Mouse (Mus musculus): ENCODE measurements around the gene Colca2.

Gene Colca2

DNA sequence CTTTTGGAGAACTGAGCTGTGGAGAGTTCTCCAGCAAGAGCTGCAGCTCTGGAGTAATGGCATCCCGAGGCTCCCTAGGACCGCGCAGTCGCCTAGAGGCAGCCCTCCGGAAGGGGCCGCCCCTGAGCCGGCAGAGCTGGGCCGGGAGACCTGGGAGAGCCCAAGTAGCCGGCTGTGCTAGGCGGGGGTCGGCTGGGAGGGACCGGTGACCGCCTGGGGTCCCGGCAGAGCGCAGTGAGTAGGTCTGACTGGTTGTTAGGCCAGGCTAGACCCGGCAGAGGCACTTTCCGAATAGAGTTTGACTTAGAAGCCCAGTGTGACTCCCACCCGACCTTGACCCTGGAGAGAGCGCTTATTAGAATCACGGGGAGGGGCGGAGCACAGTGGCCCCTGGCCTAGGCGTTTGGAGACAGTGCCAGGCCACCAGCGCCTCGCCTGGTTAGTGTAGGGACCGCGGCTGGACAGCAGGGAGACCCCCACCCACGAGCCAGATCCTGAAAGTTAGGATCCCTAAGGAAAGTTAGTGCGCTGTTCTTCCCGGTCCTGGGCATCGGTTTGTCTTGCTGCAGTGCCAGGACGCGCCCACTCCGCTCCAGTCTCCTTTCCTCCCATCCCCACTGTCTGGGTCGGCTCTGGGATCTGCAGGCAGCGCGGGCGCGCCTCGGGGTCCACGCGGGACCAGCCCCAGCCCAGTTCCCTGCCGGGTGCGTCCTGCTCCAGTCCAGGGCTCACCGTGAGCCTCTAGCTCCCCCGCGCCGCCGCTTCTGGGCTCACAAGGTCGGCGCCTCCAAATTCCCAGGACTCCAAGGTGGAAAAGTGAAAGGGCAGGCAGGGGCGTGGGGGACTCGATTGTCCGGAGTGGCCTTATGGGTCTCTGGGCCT, at the start of gene Colca2:
Gene Colca2, minus strand, starts transcription at position 70 of the 882 bp plus-strand sequence.
- DNase-seq (ENCODE audit: low spot score), result peak; percentile 33

DNA sequence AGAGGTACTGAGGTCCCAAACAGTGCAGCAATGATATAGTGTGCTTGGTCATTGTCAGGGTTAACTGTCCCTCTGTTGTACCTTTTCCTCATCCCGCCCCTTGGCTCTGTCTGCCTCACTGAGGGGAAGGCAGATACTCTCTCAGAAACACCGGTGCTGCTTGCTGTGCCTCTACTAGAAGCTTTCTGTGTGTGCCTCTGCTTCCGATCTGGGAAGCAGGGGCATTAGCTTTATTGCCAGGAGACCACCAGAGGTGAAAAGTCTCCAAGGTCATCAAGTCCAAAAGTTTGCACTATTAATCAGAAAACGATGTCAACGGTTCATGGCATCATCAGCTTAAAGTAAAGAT, 49.2 kb upstream of the Colca2 start:
- no peak for DNase-seq (ENCODE audit: low spot score)

DNA sequence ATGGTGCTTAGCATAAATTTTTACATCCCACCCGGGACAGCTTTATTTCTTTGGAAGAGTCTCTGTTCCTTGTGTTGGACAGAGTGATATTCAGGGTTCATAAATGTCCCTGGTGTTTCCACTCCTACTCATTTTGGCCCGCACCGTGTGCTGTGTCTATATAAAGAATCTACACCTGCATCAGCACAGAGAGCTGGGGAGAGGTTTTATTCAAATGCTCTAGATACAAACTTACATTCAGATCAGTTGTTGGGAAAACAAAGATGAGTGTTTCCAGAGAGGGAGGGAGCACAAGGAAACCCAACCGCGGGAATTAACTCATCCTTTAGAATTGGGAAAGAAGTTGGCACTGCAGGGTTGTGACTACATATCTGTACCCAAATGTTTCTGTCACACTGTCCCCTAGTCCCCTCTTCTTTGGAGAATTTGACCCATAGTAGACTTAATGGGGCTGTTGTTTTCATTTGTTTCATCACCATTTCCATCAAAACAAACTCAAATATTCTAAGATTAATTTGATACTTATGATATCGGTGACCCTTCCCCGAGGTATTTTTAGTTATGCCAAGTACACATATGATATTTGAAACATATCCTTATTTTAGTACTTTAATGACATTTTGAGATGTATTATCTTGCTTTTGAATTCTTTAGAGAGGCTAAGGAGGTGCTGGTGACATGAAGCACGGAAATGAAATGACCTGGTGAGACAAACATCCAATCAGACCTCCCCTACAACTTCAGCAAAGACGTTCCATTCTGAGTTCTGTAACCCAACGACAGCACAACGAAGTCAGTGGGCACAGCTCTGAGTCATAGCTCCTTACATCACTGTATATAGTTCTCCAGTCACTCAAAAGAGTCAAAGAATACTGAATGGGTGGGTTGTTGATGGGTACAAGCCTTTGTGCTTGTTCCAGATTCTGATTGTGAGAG, 48.5 kb upstream of the Colca2 start:
- no peak for DNase-seq (ENCODE audit: low spot score)

DNA sequence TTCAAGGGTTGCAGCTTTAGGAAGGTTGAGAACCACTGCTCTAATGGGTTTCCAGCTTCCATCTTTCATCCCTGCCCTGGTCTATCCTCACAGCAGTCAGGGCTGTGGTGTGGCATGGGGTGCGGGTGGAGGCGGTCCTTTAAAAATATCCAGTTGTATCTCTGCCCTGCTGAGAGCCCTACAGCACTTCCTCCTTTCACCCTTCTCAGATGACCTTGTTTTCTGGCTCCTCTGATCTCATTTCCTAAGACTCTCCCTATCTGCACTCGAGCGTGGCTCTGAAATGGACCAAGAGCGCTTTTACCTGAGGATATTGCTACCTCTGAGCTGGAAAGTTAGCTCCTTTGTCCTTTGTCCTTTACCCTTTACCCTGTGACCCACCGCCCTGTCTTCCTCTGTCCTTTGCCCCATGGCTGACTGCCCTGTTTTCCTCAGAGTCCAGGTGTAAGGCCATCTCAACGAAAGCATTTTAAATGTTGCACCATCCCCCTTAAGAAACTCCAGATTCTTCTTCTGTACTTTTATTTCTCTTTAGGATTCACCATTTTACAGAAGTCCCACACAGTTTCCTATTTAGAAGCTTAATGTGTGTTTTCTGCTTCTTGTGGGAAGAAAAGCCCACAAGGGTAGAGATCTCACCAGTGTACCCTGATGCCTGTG, 46.2 kb upstream of the Colca2 start:
- no peak for DNase-seq (ENCODE audit: low spot score)

DNA sequence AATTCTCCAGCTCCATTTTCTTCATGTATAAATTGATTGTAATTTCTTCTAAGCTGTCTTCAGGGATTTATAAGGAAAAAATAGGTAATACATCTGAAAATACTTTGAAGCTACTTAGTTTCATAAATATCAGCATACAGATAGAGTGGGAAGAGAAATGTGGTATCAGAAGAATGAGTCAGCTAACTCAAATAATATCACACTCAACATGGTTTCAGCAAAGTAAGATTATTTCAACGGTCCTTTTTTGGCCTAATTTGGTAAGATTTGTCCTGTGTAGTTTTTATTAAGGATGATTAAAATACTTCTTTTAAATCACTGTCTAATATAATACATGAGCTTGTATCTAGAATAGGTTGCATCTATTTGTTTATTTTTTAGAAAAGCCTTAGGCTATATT, 41.7 kb upstream of the Colca2 start:
- no peak for DNase-seq (ENCODE audit: low spot score)

DNA sequence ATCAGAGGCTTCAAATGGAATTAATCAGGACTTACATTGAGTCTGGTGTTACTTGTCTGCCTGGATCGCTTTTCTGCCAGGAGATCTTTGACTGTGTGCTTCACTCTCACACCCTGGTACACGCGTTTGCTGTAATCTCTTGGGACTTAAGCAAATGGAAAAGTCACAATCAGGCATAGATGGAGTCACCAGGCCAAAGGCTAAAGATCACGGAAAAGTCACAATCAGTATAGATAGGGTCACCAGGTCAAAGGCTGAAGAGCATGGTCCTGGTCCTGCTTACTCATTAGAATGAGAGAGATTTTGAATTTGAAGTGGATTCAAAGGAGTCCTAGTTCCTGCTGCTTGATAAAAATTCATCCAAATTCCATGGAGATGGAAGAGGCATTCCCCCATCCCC, 39.9 kb upstream of the Colca2 start:
- DNase-seq (ENCODE audit: low spot score), result no peak

DNA sequence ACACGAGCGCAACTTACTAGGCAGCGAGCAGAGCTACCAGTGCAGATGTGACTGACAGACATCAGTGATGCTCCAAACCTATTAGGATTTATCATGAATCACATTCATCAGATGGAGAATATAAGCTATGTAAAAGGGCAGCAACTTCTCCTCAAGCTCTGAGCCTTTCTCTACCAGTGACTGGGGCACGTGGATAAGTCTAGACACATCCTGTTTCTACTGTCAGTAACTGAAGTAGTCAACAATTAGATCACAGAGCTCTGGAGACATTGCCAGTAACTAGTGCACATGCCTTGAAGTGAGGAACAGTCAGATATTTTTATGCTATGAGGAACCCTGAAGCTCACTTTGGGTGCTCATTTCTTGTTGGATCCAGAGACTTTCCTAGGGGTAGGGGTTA, 39.0 kb upstream of the Colca2 start:
- no peak for DNase-seq (ENCODE audit: low spot score)

DNA sequence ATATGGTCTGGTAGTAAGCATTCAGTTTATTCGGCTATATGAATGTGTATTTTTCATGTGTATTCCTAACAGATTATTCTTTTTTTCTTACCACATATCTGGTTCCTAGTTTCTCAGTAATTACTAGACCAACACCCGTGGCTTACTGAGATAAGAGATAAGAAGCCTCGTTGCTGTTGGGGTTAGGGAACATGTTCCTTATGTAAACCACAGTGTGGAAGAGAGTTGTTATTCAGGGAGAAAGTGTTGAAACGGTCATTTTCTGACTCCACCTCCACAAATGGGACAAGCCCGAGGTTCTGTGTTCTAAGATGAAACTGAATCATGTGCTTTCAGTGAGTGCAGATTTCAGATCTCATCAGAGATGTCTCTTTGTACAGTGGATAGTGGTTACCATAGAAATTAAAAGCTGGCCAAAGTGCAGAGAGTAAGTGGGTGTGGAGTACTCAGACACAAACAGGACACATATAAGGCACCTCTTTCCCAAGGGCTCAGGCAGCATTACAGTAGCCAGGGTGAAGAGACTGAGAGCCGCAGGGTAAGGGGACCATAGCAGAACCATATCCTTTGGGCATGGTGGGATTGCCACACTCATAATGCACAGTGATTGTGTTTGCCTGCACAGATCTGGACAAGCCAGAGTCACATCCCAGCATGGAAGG, 37.2 kb upstream of the Colca2 start:
- no peak for DNase-seq (ENCODE audit: low spot score)

DNA sequence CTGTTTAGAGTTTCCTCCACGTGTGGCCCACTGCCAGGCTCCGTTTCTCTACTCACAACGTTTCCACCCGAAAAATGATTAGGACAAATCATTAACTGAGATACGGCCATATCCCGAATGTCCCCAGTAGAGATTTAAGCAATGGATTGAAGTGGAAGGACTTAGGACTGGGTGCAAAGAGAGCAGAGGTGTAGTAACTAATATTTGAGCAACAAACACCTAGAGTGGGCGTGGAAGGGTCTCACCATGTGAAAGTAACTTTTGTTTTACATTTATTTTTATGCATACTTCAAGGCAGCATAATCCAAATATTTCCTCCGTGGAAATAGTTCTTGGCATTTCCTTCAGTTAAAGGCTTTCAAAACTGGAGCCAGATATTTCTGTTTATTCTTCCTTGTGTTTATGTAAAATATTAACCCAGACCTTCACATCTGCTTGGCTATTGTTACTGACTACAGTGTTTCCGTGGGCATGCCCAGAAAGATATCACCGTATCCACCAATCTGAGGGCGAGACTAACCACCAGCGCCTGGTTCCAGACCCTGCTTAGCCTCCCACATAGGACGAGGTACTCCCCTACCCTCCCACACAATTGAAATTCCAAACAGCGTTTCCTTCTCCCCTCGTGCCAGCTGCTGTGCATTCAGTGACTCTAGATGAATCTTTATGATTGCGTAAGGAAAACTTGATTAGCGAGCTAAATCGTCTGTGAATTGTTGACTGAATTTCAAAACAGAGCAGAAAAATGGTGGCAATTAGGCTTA, 34.4 kb upstream of the Colca2 start:
- no peak for DNase-seq (ENCODE audit: low spot score)

DNA sequence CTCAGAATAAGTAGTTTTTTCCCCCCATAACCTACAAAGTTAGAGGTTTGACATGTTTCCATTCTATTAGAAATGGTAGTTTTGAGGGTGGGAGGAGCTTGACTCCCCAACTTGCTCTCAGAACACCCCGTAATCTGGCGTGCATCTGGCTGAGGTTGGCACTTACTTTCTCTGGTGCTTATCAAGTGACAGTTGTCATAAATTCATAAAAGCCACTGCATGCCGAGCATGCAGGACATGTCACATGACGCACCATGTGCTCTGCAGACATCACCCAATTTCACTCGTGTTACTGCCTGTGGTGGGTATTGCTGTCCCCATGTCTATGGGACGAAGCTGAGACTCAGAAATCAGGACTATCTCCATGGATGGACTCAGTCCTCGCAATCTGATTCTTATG, 32.1 kb upstream of the Colca2 start:
- no peak for DNase-seq (ENCODE audit: low spot score)

DNA sequence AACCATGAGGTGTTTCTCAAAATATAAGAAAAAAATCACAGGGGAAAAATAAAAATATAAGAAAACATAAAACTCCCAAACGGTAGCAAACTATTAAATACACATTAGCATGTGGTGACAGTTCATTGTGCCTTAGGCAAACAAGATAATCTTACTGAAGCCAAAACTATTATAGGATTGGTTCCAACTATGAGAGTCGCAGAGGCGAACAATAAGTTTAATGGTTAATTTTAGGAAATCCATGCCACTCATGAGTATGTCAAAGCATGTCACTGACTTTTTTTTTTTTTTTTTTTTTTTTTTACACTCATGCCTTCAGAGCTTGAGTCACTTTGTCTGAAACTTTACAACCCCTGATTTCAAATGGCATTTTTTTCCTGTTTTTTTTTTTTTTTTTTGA, 28.0 kb upstream of the Colca2 start:
- no peak for DNase-seq (ENCODE audit: low spot score)

DNA sequence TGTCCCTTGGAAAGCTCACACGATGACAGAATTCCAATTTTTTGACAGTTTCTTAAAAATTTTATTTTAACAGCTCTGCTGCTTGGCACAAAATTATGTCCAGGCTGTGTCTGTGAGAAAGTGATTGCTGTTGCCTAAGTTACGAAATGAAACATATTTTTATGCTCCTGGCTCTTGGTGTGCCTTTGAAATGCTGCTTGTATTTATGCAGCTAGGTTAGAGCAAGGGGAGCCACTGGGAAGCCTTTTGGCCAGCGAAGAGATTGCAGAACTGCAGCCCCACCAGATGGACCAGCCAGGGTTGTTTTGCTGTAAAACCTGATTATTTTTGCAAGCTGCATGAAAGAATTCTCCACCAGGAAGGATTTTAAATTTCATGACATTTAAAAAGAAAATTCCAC, 26.8 kb upstream of the Colca2 start:
- DNase-seq (ENCODE audit: low spot score), result no peak

DNA sequence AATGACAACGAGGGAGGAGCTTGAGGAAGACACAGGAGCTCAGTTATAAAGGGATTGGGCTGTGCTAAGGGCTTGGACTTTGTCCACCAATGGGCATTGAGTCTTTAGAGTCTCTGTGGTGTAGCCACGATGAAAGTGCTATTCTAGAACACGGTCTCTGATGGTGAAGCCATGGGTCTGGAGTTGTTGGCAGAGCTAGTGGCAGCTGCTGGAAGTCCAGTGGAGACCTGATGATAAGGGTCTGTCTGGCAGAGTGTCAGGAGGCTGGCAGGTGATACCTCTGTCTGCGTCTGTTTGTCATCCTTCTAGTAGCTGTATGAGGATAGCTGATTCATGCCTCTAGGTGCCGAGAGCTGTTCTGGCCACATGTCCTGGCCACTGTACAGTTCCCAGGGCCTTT, 25.6 kb upstream of the Colca2 start:
- DNase-seq (ENCODE audit: low spot score), result no peak

DNA sequence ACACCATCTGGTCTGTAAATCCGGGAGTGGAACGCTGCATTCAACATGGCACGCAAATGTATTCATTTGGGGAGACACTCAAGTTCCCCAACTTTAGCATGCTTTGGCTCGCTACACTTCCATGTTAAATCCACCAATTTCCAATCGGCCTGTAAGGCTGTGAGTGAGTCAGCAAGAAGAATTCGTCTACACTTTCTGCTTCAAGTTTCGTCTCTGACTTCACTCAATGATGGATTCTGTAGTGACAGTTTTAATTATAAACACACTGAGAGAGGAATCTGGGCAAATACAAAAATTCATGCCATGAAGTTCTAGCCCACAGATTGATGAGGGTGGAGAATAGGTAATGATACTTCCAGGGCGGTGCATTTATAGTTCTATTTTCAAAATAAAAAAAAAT, 15.2 kb upstream of the Colca2 start:
- no peak for DNase-seq (ENCODE audit: low spot score)

DNA sequence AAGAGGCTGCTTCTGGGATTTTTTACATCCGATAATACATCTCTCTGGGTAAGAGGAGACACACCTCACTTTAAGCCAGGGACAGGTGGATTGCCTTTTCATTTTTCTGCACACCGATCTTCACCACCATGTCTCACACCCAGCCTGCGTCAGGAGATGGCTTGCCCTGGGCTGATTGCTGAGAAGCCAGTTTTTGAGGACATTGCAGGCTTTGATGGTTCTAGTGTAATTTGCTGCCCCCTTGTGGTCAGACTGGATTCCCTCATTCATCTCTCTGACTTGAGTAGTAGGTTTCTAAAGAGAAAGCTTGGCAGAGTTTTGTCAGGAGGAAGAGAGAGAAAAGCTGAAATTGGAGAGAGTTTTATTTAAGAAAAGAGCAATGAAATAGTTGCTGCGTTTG, 14.3 kb upstream of the Colca2 start:
- no peak for DNase-seq (ENCODE audit: low spot score)

DNA sequence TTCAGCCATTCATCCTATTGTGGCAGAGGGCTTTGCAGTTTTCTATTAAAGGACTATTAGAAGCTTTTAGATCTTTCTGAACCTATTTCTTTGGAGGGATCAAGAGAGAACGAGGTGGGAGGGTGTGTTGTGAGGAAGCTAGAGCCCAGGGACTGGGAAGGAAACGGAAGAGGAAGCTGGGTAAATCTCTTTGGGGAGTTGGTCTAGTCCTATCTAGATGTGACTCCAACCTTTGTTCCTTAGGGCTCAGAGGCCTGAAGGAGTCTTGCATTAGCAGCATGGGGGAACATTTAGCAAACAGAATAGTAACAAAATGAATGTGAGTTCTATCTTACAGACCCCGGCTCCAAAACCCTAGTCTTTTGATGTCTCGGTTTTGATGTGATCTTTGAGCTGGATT, 12.6 kb upstream of the Colca2 start:
- no peak for DNase-seq (ENCODE audit: low spot score)

DNA sequence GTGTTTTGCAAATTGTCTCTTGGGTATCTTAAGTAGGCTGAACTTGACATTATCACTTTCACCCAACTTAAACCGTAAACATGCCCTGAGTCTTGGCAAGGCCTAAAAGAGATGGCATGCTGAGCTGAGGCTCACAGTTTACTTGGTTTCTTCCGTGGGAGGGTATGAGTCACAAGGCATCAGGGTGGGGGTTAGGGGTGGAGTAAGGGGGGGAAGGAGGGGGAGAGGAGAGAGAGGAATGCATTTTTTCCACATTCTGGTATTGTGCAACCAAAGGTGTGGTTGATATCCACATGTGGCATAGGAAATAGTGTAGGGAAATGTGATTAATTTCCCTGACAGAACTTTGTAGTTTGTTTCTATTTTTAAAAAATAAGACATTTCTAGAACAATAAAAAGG, 7.7 kb upstream of the Colca2 start:
- no peak for DNase-seq (ENCODE audit: low spot score)

DNA sequence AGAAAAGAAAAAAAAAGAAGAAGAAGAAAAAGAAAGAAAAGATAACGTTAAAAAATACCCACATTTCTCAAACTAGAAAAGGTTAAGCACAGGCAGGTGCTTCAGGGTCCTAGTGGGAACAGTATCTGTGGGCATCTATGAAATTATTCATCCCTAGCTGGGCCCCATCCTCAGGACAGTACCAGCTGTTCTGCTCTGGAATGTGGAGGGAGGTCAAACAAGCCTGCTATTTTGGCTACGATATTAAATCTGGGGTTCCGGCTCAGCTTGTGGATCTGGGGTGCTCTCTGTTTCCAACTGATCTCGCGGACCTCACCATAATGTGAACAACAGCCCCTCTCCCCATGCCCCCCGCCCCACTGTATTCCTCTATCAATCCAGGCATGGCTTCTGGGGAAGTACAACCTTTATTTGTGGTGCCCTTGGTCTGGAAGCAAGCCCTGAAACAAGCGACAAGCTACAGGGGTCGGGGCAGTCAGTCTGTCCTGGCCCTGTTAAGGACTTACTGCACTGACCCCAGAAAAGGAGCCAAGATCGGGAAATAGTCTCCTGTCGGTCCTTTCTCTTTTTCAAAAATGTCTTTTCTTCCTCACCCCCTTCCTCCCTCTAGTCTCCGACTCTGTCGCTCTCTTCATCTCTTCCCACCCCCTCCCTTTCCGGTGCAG, 403 bp downstream of the Colca2 start:
- DNase-seq (ENCODE audit: low spot score), result no peak

DNA sequence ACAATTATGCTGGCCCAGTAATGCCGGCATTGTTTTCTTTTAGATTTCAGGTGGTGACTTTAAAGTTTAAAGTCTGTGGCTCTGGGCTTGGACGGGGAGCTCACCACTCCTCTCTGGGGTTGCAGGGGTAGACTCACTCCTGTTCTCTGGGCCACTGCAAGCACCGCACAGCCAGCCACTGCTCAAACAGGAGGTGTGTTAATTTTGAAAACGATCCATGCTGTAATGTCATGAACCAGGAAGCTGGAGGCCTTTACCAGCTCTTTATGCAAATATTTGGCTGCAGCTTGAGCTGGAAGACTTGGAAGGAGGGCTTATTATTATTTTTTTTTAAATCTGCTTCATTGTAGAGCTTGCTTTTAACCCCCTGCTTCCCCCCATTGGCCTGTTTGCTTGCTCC, 3.7 kb downstream of the Colca2 start:
- DNase-seq (ENCODE audit: low spot score), result no peak

DNA sequence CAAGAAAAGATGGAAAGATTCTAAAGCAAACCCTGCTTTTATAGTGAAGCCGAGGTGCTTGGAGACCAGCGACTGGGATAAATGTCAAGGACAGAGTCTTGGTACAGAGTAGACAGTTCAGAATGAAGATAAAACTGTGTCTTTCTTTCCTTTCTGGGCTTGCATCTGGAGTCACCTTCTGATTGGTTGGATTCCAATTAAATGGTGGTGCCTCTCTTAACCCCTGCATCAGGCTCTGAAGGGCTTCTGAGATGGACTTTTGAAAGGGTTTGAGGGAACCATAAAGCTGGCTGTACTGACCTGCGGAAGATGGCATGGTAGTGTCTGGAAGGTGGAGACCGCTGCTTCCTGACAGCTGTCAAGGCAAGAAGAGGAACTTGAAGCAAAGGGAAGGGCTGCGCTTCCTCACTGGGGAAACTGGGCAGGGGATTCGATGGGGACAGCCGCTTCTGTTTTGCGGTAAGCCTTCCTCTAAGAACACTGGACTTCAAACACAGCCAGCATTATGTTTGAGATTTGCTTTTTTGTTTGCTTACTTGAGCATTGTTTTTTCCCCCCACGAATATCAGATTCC, 4.7 kb downstream of the Colca2 start:
- DNase-seq (ENCODE audit: low spot score), result no peak

DNA sequence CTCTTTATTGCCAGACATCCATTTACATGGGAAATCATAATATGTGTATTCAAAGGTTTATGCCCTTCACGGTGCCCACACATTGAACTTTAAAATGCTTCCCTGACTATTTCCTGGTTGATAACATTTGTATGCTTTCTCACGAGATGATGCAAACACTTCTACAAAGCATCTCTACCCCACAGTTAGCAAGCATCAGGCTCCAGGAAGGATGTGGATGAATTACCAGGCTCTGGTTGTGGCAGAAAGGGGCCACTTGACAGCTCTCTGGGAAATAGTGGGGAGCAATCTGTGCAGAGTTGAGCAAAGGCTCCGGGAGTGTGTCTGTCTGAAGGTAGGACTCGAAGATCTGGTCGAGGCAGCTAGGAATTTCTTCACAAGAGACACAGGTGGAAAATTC, 6.3 kb downstream of the Colca2 start:
- DNase-seq (ENCODE audit: low spot score), result no peak
